Mouse (Mus musculus) thymus, adult 2 months (tissue): Measurements from ENCODE around the gene Pla2g12b. TPM values are rescaled to one million over a fixed set of nuclear protein-coding genes. Genes with fewer than 3 reads are reported as not detected.
A peak's percentile ranks its signal among the peaks of the same experiment; 100 is the strongest.
"Not testable (repeated sequence)": the region's sequence is repeated elsewhere in the genome, so short reads cannot be mapped to it uniquely, and the experiment has no call there.

Source experiments
- DNase-seq: peaks from one replicate; pipeline ENCODE4 v3.0.0; 2021
- H3K27ac ChIP-seq: fragments of 200-500 bp; 2 replicates; pipeline ENCODE4 v1.5.1; 2012; ENCODE audit warnings: low read length, control low read depth; ENCODE audit not compliant: control insufficient read depth, insufficient read depth
- H3K27me3 ChIP-seq: fragments of 200-500 bp; 2 replicates; pipeline ENCODE4 v1.6.1; 2012; ENCODE audit warnings: mild to moderate bottlenecking, low read length, moderate library complexity, mixed read lengths; ENCODE audit not compliant: control insufficient read depth, insufficient read depth
- H3K36me3 ChIP-seq: fragments of 200-500 bp; 2 replicates; pipeline ENCODE4 v1.6.1; 2012; ENCODE audit warnings: mild to moderate bottlenecking, low read length, moderate library complexity; ENCODE audit not compliant: control insufficient read depth, insufficient read depth
- H3K4me1 ChIP-seq: fragments of 200-500 bp; replicated peaks from 2 replicates; pipeline ENCODE4 v1.6.1; 2012; ENCODE audit warnings: low read length; ENCODE audit not compliant: control insufficient read depth, insufficient read depth
- H3K4me3 ChIP-seq: fragments of 200-500 bp; 2 replicates; pipeline ENCODE4 v1.5.1; 2012; ENCODE audit warnings: mild to moderate bottlenecking, low read length, control low read depth, moderate library complexity; ENCODE audit not compliant: control insufficient read depth, insufficient read depth
- CTCF ChIP-seq: fragments of 200-500 bp; IDR thresholded peaks from 2 replicates; pipeline ENCODE4 v1.5.1; 2012; ENCODE audit warnings: mild to moderate bottlenecking, control low read depth, low read length, moderate library complexity, borderline replicate concordance; ENCODE audit not compliant: control insufficient read depth, poor library complexity, insufficient read depth; ENCODE audit errors: extremely low read depth
- POLR2A ChIP-seq: fragments of 200-500 bp; IDR thresholded peaks from 2 replicates; pipeline ENCODE4 v1.6.1; 2012; ENCODE audit warnings: mild to moderate bottlenecking, low read length, control low read depth, moderate library complexity; ENCODE audit not compliant: control insufficient read depth, poor library complexity, insufficient read depth; ENCODE audit errors: extremely low read depth
- WGBS: fragments of 180-500 bp; shearing (Covaris S2); methylation state at CpG from one replicate; pipeline ENCODE4 v1.1.7; 2018; 5-methylcytosine and 5-hydroxymethylcytosine counted together
- polyA plus RNA-seq: library from polyadenylated mRNA; depleted of rRNA; stranded (reverse); fragments of >200 nt; gene quantifications from 2 replicates; pipeline ENCODE4 v1.2.3, GENCODE M21; 2012

Gene Pla2g12b
- polyA plus RNA-seq, 1 experiment, result not detected

DNA sequence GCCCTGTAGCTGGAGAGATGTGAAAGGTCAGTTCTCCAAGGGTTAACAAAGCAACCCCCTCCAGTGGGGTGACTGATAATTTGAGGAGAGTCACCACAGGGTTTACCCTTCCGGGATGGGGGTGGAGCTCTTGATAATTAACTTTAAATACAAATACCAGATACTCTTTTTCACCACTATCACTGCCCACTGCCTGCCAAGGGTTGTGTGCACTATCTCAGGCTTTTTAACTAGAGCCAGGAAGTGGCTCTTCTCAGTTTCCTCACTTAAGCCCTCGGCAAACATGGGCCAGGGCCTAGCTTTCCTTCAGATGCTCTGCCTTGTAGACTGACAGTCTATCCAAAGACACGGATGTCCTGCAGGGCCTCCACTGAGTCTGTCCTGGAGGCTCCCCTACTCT is 23.5 kb upstream of the Pla2g12b start:
- Histone ChIP-seq H3K4me3 (no peak overlapping the region), H3K27me3 (no peaks in the 10 kb centered on the region), H3K27ac (peak overlapping the region; percentile 88), H3K4me1 (peaks cover 13% of the 10 kb centered on the region), H3K36me3 (no peaks in the 10 kb centered on the region)
- 40% methylated on average over 3 of the region's 3 CpGs for WGBS
- TF ChIP-seq CTCF (no peak), POLR2A (no peak)
- DNase-seq, result no peak

DNA sequence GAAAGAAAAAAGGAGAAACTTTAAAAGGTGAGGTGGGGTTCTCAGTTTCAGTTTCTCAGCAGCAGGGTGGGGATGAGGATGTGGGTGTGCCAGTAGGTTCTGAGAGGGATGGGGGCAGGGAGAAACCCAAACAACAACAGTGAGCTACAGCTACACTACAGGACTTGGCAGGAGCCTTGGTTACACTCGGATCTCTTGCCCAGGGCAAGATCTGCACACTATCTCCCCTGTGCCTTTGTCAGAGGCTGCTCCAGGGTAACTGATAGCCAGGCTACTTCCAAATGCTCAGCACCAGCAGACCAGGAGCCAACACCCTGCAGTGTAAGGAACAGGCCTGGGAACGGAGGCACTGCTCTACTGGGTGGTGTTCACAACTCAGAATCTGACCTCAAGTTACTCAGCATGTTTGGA is 23.0 kb upstream of the Pla2g12b start:
- peaks cover 13% of the 10 kb centered on the region for H3K4me1 ChIP-seq
- no peaks in the 10 kb centered on the region for H3K36me3 ChIP-seq
- WGBS, result 71% methylated on average over 2 of the region's 2 CpGs
- no peaks in the 10 kb centered on the region for H3K27me3 ChIP-seq
- no peak overlapping the region for H3K4me3 ChIP-seq
- peak overlapping the region; percentile 88 for H3K27ac ChIP-seq
- TF ChIP-seq CTCF, result no peak
- TF ChIP-seq POLR2A, result no peak
- no peak for DNase-seq

DNA sequence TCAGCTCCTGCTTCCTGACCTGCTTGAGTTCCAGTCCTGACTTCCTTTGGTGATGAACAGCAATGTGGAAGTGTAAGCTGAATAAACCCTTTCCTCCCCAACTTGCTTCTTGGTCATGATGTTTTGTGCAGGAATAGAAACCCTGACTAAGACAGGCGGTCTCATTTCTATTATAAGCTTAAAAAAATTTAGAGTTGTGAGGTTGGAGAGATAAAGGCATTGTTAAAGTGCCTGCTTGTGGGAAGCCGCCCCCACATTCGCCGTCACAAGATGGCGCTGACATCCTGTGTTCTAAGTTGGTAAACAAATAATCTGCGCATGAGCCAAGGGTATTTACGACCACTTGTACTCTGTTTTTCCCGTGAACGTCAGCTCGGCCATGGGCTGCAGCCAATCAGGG is 21.9 kb upstream of the Pla2g12b start:
- 90% methylated on average over 7 of the region's 10 CpGs for WGBS

DNA sequence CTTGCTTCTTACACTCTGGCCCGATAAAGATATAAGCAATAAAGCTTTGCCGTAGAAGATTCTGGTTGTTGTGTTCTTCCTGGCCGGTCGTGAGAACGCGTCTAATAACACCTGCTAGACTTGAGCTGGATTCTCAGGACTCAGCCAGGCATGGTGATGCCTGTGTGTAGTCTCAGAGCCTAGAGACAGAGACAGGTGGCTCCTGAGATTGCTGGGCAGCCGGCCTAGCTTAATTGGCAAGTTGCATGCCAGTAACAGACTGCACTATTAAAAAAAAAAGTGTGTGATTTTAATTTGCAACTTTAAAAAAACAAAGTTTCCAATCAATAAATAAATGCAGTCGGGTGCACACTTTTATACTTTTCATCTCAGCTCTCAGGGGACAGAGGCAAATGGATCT is 16.5 kb upstream of the Pla2g12b start:
- TF ChIP-seq POLR2A (no peak), CTCF (no peak)
- no peak overlapping the region for H3K4me3 ChIP-seq
- no peaks in the 10 kb centered on the region for H3K27me3 ChIP-seq
- H3K4me1 ChIP-seq, result peaks cover 5% of the 10 kb centered on the region
- no peak for DNase-seq
- H3K36me3 ChIP-seq, result no peaks in the 10 kb centered on the region
- 88% methylated on average over 7 of the region's 8 CpGs for WGBS
- H3K27ac ChIP-seq, result no peak overlapping the region

More for the DNA sequence above, 21.9 kb upstream of the Pla2g12b start:
- H3K4me3 ChIP-seq, DNase-seq, H3K27me3 ChIP-seq, H3K36me3 ChIP-seq, H3K27ac ChIP-seq: not testable (repeated sequence)
- H3K4me1 ChIP-seq, result peaks cover 13% of the 10 kb centered on the region

DNA sequence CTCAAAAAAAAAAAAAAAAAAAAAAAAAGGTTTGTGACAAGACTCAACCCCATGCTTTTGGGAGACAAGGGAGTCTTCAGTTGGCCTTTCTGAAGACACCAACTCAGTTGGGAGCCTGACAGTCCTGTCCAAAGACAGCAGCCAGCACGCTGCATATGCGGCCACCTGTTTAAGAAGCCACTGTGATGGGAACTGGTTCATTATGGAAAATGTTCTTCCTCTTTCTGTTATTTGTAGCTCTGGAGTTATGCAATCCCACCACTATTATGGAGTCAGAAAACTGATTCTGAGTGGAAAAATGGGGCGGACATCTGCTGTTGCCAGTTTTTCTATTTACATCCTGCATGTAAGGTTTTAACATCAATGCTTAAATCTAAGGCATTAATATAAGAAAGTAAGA is 13.8 kb upstream of the Pla2g12b start:
- H3K27ac ChIP-seq, result no peak overlapping the region
- TF ChIP-seq POLR2A (no peak), CTCF (no peak)
- no peaks in the 10 kb centered on the region for H3K36me3 ChIP-seq
- WGBS, result 96% methylated on average over 3 of the region's 3 CpGs
- no peak for DNase-seq
- peaks cover 12% of the 10 kb centered on the region for H3K4me1 ChIP-seq
- no peaks in the 10 kb centered on the region for H3K27me3 ChIP-seq
- no peak overlapping the region for H3K4me3 ChIP-seq

DNA sequence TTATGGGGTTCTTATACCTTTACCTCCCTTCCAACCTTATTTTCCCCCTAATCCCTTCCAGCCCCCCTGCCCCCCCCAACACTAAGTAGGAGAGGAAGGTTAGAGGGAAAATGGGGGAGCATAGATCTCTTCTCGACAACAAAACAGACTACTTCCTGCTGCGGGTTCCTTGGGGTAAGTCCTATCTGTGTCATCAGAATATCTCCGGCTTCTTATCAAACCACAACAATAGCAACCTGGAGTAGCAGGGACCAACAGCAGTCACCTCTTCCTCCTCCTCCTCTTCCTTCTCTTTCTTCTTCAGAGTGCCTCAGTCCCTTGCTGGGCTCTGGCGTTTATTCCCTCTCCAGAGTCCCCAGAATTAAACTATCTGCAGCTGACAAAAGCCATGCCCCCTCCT is 11.6 kb upstream of the Pla2g12b start:
- H3K4me1 ChIP-seq, result peaks cover 12% of the 10 kb centered on the region
- H3K36me3 ChIP-seq, result no peaks in the 10 kb centered on the region
- no peak overlapping the region for H3K4me3 ChIP-seq
- TF ChIP-seq POLR2A (no peak), CTCF (no peak)
- no peak overlapping the region for H3K27ac ChIP-seq
- no peaks in the 10 kb centered on the region for H3K27me3 ChIP-seq
- DNase-seq, result no peak
- WGBS, result 3% methylated on average over 4 of the region's 4 CpGs

DNA sequence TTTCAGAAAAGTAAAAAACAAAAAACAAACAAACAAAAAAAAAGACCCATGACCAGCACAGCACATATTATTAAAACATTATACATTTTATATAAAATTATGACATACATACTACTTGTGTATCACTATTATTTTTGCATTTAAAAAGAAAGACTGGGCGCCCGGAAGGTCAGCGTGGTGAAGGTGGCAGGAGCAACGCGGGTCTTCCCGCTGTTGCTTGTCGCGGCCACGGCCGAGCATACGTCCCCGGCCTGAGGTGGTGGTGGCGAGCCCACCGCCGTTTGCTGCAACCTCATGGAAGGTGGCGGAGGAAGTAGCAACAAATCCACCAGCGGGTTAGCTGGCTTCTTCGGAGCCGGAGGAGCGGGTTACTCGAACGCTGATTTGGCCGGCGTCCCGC is 8.0 kb upstream of the Pla2g12b start, which contains the start of gene Gm10273:
Gene Gm10273 (plus strand): TSS at position 172 of the 400 bp plus-strand sequence.
- peaks cover 12% of the 10 kb centered on the region for H3K4me1 ChIP-seq
- not testable (repeated sequence) for H3K36me3 ChIP-seq, H3K27me3 ChIP-seq, DNase-seq, H3K27ac ChIP-seq, H3K4me3 ChIP-seq
- WGBS, result 98% methylated on average over 13 of the region's 25 CpGs
